12 mouse cellular contexts compared by ENCODE assay signal in genomic region chr13:72755036-72755435, GRCm38 (mm10).
"Had no signal": no experiment of that assay in that cellular context is flagged by ENCODE, and none has a peak within 500 bp of the region (broad histone marks: within the 10 kb centered on the region; RNA-seq: fewer than 3 reads in every experiment).

No protein-coding gene starts in this region.

- H3K9ac ChIP-seq: liver, embryonic 13.5 days; midbrain, embryonic 13.5 days had no signal

- H3K9me3 ChIP-seq: liver, embryonic 13.5 days; midbrain, embryonic 10.5 days; midbrain, embryonic 13.5 days had no signal

- H3K27ac ChIP-seq: kidney, postnatal 0 days; layer of hippocampus, adult 2 months; liver, embryonic 13.5 days; macrophage; midbrain, embryonic 10.5 days; midbrain, embryonic 13.5 days had no signal

- DNase-seq: kidney, postnatal 25 days; layer of hippocampus, adult 9-11 months; liver, embryonic 13.5 days; lung, adult 2 months; thymus, adult 18-20 months; thymus, postnatal 36 days had no signal

- H3K4me1 ChIP-seq: liver, embryonic 13.5 days; megakaryocyte, embryonic 14.5 days; midbrain, embryonic 10.5 days; midbrain, embryonic 13.5 days had no signal

- H3K36me3 ChIP-seq: liver, embryonic 13.5 days; midbrain, embryonic 10.5 days; midbrain, embryonic 13.5 days had no signal

- H3K4me2 ChIP-seq: liver, embryonic 13.5 days; midbrain, embryonic 13.5 days had no signal

- H3K4me3 ChIP-seq: layer of hippocampus, adult 2 months; liver, embryonic 13.5 days; megakaryocyte, embryonic 14.5 days; midbrain, embryonic 10.5 days; midbrain, embryonic 13.5 days had no signal

- H3K27me3 ChIP-seq: liver, embryonic 13.5 days; megakaryocyte, embryonic 14.5 days; midbrain, embryonic 13.5 days had no signal

- ATAC-seq: midbrain, embryonic 13.5 days had no signal
